Mouse (Mus musculus): ENCODE data around the gene Ccdc180.

DNA sequence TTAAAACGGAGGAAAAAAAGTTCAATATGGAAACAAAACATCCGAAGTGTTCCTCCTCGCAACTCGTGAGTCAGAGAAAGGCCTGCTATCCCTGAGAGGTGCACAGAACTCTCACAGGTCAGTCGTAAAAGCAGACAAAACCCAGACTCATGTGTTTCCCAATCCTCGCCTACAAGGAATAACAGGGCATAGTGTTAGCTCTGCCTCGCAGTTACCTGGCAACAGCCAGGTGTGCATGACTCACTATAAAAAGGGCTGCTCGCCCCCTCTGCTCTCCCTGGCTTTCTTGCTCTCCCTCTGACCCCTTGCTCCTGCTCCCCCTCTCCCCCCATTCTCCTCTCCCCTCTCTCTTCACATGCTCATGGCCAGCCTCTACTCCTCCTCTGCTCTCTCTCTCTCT is 57.6 kb downstream of the Ccdc180 start:
- TF ChIP-seq MAFK (IDR thresholded peaks at IDR 0.05; ENCODE audit: insufficient replicate concordance, low read length) (no peak), CTCF (conservative IDR thresholded peaks at IDR 0.05 in 1 of 2, IDR thresholded peaks at IDR 0.05 in 1 of 2; ENCODE audit: low read depth in 2 of 2, low read length in 2 of 2) (no peak), TBP (conservative IDR thresholded peaks at IDR 0.05; ENCODE audit: low read depth, low read length) (no peak)

All from CH12.LX (cell line).